Mouse (Mus musculus): ENCODE results near the gene Atf6.
A peak's percentile ranks its signal among the peaks of the same experiment; 100 is the strongest.

The Atf6 gene

GRCm38 (mm10) chr1:170771437-170772003 is 96.1 kb downstream of the Atf6 start:
- DNase-seq (ENCODE audit: low read depth) = no peak

GRCm38 (mm10) chr1:170770691-170771090 is 96.9 kb downstream of the Atf6 start:
- DNase-seq (ENCODE audit: low read depth) = no peak

GRCm38 (mm10) chr1:170766997-170767396 is 100.6 kb downstream of the Atf6 start:
- peak; percentile 40 for DNase-seq (ENCODE audit: low read depth)

DNA sequence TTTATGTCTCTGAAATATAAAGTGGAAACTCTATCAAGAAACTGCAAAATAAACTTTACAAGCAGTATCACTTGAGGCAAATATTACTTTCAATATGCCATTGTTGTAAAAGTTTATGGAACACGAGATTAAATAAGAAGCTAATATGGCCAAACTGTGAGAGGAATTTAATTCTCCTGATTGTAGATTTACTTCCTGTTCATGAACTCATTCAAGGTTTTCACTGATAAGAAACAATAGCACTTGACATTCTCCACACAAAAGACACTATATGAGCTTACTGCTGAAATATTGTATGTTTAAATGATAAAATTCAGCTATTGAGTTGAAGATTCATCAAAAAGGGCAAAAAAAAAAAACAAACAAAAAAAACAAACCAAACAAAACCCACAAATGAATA is 102.8 kb downstream of the Atf6 start:
- DNase-seq (ENCODE audit: low read depth) = no peak

DNA sequence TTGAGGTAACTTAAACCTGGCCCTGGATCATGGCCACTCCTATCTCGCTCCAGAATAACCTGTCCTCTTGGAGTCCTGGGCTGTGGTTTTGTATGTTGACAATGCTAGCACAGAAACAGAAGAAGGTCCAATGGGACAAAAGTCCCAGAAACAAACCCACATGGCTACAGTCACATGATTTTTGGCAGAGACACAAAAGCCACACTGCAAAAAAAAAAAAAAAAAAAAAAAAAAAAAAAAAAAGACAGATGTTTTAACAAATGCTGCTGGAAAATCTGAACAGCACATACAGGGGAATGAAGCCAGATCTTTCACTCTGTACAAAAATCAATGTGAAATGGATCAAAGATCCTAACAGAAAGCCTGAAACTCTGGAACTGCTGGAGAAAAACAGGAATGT is 105.9 kb downstream of the Atf6 start:
- no peak for DNase-seq (ENCODE audit: low read depth)

DNA sequence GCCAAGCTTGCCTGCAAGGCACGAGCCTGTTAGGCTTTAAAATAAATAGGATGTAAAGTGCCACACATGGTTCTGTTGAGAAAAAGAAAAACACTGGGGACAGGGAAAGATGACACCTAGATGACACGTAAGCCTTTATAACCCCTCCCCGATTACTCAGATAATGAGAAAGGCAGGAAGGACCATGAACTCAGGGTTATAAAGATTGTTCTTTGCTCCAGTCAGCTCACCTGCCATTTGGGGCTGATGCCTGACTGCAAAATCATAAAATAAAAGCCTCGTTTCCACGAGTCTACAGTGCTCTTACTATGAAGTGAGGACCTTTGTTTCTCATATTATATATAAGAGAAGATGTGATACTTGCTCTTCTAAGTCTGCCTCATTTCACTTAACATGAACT is 114.0 kb downstream of the Atf6 start:
- DNase-seq (ENCODE audit: low read depth) = no peak

- DNase-seq (ENCODE audit: low read depth) = no peak
Observed at GRCm38 (mm10) chr1:170751797-170752196, 115.8 kb downstream of the Atf6 start.

DNA sequence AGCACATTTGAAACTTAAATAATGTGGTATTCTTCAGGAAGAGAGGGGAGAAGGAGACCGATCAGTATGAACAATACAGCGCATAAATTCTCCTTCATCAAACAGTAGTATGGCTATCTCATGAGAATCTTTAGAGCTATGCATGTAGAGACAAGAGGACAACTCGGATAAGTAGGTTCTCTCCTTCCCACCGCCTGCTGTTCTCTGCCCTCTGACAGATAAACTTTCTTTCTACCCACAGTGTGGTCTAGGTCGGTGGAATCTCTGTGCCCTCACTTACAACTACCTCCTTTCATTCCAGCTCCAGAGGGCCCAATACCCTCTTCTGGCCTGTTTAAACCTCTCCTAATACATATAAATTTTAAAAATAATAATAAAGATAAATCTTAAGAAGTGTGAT is 121.0 kb downstream of the Atf6 start:
- DNase-seq (ENCODE audit: low read depth) = no peak

DNA sequence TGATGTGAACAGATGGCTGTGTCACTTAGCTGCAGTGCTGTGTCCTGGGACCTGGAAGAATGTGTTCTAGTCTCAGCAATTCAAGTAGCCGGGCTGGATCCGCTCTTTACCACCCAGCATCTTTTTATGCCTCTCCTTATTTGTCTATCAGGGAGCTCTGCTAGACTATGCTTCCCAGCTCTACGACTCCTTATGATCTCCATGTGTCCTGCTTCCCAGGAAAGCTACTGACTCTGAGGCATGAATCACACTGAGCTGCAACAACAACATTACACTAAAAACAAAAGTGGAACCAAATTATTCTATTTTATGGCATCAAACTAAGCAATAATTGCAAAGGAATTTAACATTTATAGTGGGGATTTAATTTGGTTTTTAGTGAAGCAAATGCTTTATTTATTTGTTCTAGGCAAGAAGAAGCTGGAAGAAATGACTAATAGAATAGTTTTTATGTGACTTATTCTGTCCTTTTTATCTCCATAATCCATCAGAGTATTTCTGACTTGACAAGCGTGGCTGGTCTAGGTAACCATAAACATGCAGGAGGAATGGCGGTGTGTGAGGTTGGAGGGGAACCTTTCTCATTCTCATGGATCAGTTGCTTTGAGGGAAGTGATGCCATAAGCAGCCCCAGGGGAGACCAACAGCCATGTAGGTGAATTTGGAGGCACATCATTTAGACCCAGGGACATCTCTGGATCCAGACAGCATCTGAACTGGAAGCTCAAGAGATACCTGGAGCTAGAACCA is 125.9 kb downstream of the Atf6 start:
- no peak for DNase-seq (ENCODE audit: low read depth)

- no peak for DNase-seq (ENCODE audit: low read depth)
Observed at GRCm38 (mm10) chr1:170734866-170735265, 132.7 kb downstream of the Atf6 start.

- no peak for DNase-seq (ENCODE audit: low read depth)
Observed at GRCm38 (mm10) chr1:170732596-170732890, 135.0 kb downstream of the Atf6 start.

DNA sequence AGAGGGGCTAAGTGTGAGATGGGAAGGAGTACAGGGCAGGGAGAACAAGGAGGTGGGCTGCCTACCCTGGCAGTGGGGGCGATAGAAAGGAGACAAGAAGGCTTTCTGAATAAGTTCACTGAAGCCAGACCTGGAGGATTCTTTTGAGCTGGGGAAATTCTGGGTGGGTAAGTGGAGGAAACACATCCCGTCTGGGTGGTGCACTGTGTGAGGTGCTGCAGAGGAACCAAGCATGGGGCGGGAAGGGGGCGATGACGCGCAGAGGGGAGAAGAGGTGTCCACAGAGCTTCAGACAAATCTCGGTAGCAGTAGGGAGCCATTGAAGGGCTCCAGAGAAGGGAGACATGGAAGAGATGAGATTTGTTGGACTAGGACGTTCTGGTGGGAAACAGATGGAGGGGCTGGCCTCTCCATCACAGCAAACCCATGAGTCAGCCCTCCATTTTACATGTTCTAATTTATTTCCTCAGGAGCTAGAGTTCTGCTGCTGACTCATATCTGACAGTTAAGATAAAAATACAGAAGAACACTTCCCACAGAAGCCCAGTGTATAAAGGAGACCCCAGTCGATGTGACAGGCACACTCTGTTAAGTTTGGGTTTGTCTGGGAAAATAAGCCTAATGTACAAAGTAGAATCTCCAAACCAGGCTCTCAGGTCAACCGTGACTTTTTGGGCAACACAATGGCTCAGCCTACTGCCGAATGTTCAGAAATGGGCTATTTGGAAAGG is 135.5 kb downstream of the Atf6 start:
- no peak for DNase-seq (ENCODE audit: low read depth)

- DNase-seq (ENCODE audit: low read depth) = no peak
Observed at GRCm38 (mm10) chr1:170729267-170729962, 138.2 kb downstream of the Atf6 start.

DNA sequence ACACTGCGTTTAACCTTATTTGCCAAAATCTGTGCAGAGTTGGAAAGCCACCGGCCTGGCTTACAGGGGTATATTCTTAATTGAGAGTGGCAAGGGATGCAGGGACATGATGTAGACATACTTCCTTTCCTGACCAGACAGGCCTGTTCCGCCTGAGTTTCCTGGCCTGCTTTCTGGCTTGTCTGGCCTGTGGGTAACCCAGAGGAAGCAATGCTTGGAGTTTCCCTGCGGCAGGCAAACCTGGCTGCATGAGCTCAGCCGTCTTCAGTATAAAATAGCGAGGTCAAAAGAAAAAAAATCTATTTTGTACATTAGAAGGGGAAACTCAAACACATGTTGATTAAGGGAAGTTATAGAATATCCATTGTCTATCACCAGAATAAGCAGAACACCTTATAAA is 139.0 kb downstream of the Atf6 start:
- DNase-seq (ENCODE audit: low read depth) = no peak

- no peak for DNase-seq (ENCODE audit: low read depth)
Observed at GRCm38 (mm10) chr1:170721560-170721959, 146.0 kb downstream of the Atf6 start.

DNA sequence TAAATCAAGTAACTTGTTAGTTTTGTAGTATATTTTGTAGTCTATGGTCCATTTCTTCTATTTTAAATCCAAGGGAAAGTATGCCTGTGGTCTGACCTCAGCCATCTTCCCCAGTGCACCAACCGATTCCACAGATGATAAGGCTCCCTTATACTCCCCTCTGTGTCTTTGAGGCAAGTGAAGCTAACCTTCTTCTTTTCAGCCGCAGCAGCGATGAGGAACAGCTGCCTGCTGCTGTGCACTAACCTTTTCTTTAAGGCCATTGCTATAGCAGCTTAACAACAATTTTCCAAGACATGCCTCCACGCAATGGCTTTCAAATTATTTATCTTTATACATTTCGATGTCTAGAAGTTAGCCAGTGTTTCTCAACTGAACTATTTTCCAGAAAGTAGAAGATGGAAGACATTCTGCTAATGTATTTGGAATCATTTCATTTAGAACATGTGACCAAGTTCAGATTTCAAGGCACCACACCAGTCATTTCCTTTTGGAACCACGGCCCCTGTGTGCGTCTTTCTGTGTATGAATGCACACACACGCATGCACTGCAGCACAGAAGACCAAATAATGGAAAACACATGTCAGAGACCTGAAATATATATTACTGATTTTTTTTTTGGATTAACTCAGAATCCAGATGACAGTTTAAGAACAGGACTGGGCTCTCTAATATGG is 149.3 kb downstream of the Atf6 start:
- no peak for DNase-seq (ENCODE audit: low read depth)

GRCm38 (mm10) chr1:170717241-170717828 is 150.2 kb downstream of the Atf6 start:
- DNase-seq (ENCODE audit: low read depth) = no peak

- DNase-seq (ENCODE audit: low read depth) = no peak
Observed at GRCm38 (mm10) chr1:170711731-170712130, 155.8 kb downstream of the Atf6 start.

DNA sequence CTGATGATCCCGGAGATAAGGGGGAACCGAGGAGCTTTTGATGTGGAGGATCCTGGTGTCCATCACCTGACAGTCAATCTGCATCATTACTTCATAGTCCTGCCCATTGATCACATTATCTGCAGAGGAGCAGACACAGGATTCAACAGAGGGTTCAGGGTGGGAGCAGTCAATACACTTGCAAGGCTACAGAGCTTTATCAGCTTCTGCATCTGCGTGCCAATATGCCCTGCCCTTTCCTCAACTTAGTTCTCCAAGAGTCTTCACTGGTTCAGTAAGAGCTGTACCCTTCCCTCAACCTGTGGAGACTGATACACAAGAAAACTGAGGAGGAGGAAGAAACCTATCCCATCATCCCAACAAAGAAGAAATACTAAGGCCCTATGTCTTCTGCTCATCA is 157.6 kb downstream of the Atf6 start:
- no peak for DNase-seq (ENCODE audit: low read depth)

- no peak for DNase-seq (ENCODE audit: low read depth)
Observed at GRCm38 (mm10) chr1:170709481-170709880, 158.1 kb downstream of the Atf6 start.

- DNase-seq (ENCODE audit: low read depth) = no peak
Observed at GRCm38 (mm10) chr1:170709034-170709433, 158.5 kb downstream of the Atf6 start.

DNA sequence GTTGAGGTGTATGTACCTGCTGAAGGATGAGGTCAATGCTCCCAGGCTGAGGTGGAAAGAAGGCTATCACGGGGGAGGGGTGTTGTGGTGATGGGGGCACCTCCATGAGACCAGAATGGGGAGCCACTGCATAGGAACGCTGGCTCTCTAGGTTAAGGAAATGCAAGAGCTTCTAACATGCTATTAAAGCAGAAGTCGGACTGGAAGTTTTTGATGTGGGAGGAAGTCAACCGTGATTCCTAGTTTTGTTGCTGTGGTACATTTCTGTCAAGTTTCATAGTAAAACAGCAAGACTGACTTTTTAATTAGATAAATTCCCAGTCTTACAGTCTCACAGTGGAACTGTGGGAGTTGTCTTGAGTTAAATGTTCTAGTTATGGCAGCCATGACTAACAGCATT is 161.5 kb downstream of the Atf6 start:
- DNase-seq (ENCODE audit: low read depth) = no peak

Data from fibroblast of lung, adult 2 months (primary cell).